Comparison of ENCODE assay signal across 24 mouse cellular contexts in the genomic region with DNA sequence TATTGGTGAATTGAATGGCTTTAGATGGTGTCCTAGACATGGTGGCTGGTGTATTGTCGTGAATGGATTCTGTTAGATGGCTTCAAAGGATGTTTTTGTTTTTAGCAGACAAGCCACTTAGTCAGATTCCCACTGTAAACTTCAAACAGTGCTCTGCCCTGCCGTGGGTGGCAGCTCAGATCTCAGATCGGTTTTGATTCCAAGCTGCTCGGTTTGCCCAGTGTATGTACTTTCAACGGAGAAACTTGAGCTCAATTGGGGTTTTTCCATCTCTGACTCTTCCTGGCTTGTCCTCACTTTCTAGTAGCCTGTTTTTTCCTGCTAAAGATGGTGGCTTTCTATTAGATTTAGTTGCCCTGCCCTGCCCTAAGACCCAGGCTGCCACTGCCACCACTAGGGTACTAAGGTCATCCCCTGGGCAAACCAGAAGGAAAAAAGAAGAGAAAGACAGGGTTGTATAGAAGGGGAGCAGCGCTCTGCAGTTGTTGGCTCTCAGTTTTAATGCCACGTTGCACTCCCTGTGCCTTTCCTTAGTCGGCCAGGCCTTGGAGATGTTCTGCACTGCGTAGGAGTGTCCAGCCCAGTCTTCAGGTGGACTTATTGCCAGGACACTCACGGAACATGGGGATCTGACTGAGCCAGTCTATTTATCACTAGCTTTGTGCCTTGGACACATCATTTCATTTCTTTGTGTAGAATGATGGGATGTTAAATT.
A peak's percentile ranks its signal among the peaks of the same experiment; 100 is the strongest.
DNase-seq lines count a peak whose midpoint lies in the region; TF ChIP-seq lines count a peak whose summit lies in the region.
"Had no signal": no experiment of that assay in that cellular context is flagged by ENCODE, and none has a peak within 500 bp of the region (broad histone marks: within the 10 kb centered on the region; RNA-seq: fewer than 3 reads in every experiment).

No protein-coding gene starts in this region.

- no peak overlapping the region for H3K9ac ChIP-seq in ES-Bruce4 (ENCODE audit: low read depth, poor library complexity, severe bottlenecking)
- H3K9ac ChIP-seq: forebrain, postnatal 0 days; heart, embryonic 13.5 days; hindbrain, embryonic 14.5 days had no signal

- H3K9me3 ChIP-seq in ES-Bruce4 (replicated peaks; ENCODE audit: control insufficient read depth, insufficient read depth, low read length, poor library complexity, severe bottlenecking) = no peaks in the 10 kb centered on the region
- H3K9me3 ChIP-seq: G1E; heart, embryonic 10.5 days; heart, embryonic 13.5 days had no signal

- intact Hi-C loops in gastrocnemius, postnatal 36 days (cut with DNase I) = no loop called here

- no peak for TF ChIP-seq POLR2A in ES-Bruce4 (IDR thresholded peaks at IDR 0.05; ENCODE audit: insufficient read depth, low read length)

- H3K27ac ChIP-seq in ES-Bruce4 (ENCODE audit: insufficient read depth, low read length) = peak overlapping the region; percentile 5; the same call in 1 of the 2 replicates
- H3K27ac ChIP-seq: heart, adult 2 months; heart, embryonic 10.5 days; heart, embryonic 13.5 days; hindbrain, embryonic 14.5 days; hindbrain, postnatal 0 days had no signal

- no peaks in the 10 kb centered on the region for H3K36me3 ChIP-seq in ES-Bruce4 (ENCODE audit: control insufficient read depth, insufficient read depth, low read length, poor library complexity, severe bottlenecking)

- H3K4me3 ChIP-seq in ES-Bruce4 (ENCODE audit: low read depth, low read length) = no peak overlapping the region
- H3K4me3 ChIP-seq: heart, adult 2 months; heart, embryonic 10.5 days; heart, embryonic 13.5 days had no signal

- TF ChIP-seq EP300 in ES-Bruce4 (IDR thresholded peaks at IDR 0.05; ENCODE audit: insufficient read depth, low read depth, low read length) = no peak

- no peak for TF ChIP-seq CTCF in ES-Bruce4 (IDR thresholded peaks at IDR 0.05; ENCODE audit: low read depth, low read length)

- peak; percentile 9 to 31 for DNase-seq in gastrocnemius, adult 8-10 months (ENCODE audit: low spot score in 2 of 2)
- no peak for DNase-seq in gastrocnemius, postnatal 36 days
- DNase-seq in brain, adult 2 months (ENCODE audit: low read depth, low spot score) = peak; percentile 34
- DNase-seq in lung, postnatal 4 days = no peak
- no peak for DNase-seq in layer of hippocampus, postnatal 25 days (ENCODE audit: extremely low spot score in 1 of 2, low spot score in 1 of 2)
- DNase-seq: adrenal gland, adult 2 months; adrenal gland, postnatal 14 days; cerebellum, adult 11-12 months; cerebellum, adult 8-10 months; cerebellum, postnatal 10 days; cerebellum, postnatal 36 days; embryo, embryonic 11 days; forebrain, postnatal 0 days; heart, adult 2 months; heart, postnatal 14 days; heart, postnatal 4 days; kidney, adult 18-20 months had no signal

- no peaks in the 10 kb centered on the region for H3K27me3 ChIP-seq in ES-Bruce4 (ENCODE audit: control insufficient read depth, insufficient read depth, low read length, poor library complexity, severe bottlenecking)
- H3K27me3 ChIP-seq: heart, embryonic 13.5 days; Patski had no signal

- peaks cover 14% of the 10 kb centered on the region for H3K4me1 ChIP-seq in ES-Bruce4 (ENCODE audit: control insufficient read depth, insufficient read depth, low read length)

Comparison
In these comparisons a context has a peak if more than half of its experiments do, and no peak if none do; other contexts are left out.
1. DNase-seq: peak in gastrocnemius, adult 8-10 months (2 of 2) and brain, adult 2 months (single experiment); none in gastrocnemius, postnatal 36 days (0 of 2), lung, postnatal 4 days (0 of 2) and layer of hippocampus, postnatal 25 days (0 of 2).